Mouse (Mus musculus) bone marrow, adult 2 months (tissue): ENCODE data around the gene Palld. TPM values are rescaled to one million over a fixed set of nuclear protein-coding genes. Genes with fewer than 3 reads are reported as not detected.

ENCODE experiments used
- H3K27ac ChIP-seq: fragments of 200-500 bp; 2 replicates; pipeline ENCODE4 v1.5.1; 2012; ENCODE audit warnings: low read depth, mild to moderate bottlenecking, control low read depth, inconsistent platforms, low read length; ENCODE audit not compliant: control insufficient read depth, poor library complexity, insufficient read depth
- H3K4me1 ChIP-seq: fragments of 200-500 bp; 2 replicates; pipeline ENCODE4 v1.6.1; 2011; ENCODE audit warnings: low read length; ENCODE audit not compliant: control insufficient read depth, insufficient read depth
- H3K4me3 ChIP-seq: fragments of 200-500 bp; replicated peaks from 2 replicates; pipeline ENCODE3; 2011; ENCODE audit warnings: mild to moderate bottlenecking, low read depth, low read length, control low read depth; ENCODE audit not compliant: control insufficient read depth
- CTCF ChIP-seq: fragments of 200-500 bp; IDR thresholded peaks from 2 replicates; pipeline ENCODE4 v1.5.1; 2011; ENCODE audit warnings: low read length, control low read depth; ENCODE audit not compliant: control insufficient read depth, insufficient read depth
- POLR2A ChIP-seq: fragments of 200-500 bp; IDR thresholded peaks from 2 replicates; pipeline ENCODE4 v1.6.1; 2011; ENCODE audit warnings: low read depth, mild to moderate bottlenecking, control low read depth, low read length, borderline replicate concordance; ENCODE audit not compliant: control insufficient read depth
- WGBS: fragments of 180-500 bp; shearing (Covaris S2); methylation state at CpG from one replicate; pipeline ENCODE4 v1.1.7; 2018; 5-methylcytosine and 5-hydroxymethylcytosine counted together
- polyA plus RNA-seq: library from polyadenylated mRNA; stranded (reverse); fragments of >200 nt; gene quantifications from 2 replicates; pipeline ENCODE4 v1.2.4, GENCODE M21; 2011; ENCODE audit warnings: low replicate concordance; ENCODE audit not compliant: missing spikeins, insufficient read depth, insufficient read length

Palld gene
- polyA plus RNA-seq, 1 experiment: 33.7 TPM

DNA sequence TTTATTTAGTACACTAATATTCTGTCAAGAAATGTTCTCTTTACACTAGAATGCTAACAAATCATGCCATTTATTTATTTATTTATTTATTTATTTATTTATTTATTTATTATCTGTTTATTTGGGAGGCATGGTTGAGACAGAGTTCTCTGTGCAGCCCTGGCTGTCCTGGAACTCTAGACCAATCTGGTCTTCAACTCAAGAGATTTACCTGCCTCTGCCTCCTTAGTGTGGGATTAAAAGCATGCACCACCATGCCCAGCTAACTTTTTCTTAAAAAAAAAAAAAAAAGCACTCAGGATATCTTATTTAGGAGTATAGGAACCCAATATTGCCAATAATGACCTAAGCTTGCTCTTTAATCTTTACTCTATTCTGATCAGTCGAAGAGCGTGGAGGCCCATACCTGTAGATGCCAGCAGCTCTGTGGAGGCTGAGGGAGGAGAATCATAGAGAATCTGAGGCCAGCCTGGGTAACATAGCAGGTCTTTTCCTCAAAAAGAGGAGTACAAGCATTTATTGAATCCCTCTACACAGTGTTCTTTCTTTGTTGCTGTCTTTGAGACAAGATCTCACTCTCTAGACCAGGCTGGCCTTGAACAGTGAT is 415.5 kb downstream of the Palld start:
- H3K4me3 ChIP-seq: no peak overlapping the region
- WGBS: 90% methylated on average over 2 of the region's 2 CpGs
- no peak for TF ChIP-seq CTCF
- TF ChIP-seq POLR2A: no peak
- no peak overlapping the region for H3K27ac ChIP-seq
- peaks cover 3% of the 10 kb centered on the region; the same call in 1 of the 2 replicates for H3K4me1 ChIP-seq

DNA sequence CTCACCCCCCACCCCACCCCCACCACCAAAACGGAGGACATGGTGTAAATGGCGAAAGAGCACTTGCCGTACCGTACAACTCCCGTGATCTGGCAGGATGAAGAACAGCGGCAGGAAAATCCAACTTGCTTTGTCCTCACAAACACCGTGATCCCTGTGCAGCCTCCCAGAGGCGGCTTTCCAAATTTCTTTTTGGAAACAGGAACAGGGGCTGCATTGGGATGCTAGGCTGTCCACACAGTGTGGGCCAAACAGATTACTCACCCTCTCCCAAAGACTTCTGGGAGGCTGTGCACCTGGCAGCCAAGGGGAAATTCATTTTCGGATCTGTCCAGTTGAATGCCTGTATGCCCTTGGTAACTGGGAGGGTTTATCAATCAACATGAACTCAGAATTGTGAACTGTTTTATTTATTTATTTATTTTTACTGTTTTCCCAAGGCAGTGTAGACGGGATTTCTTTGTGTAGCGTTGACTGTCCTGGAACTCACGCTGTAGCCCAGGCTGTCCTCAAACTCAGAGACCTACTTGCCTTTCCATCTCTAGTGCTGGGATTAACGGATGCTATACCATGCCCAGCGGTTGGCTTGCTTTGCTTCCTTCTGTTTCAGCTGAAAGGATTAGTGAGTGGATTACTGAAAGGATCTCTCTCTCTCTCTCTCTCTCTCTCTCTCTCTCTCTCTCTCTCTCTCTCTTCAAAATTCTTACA is 422.1 kb downstream of the Palld start:
- WGBS: 86% methylated on average over 14 of the region's 14 CpGs
- TF ChIP-seq CTCF (no peak), POLR2A (no peak)
- Histone ChIP-seq H3K4me3 (no peak overlapping the region), H3K4me1 (no peaks in the 10 kb centered on the region), H3K27ac (no peak overlapping the region)

DNA sequence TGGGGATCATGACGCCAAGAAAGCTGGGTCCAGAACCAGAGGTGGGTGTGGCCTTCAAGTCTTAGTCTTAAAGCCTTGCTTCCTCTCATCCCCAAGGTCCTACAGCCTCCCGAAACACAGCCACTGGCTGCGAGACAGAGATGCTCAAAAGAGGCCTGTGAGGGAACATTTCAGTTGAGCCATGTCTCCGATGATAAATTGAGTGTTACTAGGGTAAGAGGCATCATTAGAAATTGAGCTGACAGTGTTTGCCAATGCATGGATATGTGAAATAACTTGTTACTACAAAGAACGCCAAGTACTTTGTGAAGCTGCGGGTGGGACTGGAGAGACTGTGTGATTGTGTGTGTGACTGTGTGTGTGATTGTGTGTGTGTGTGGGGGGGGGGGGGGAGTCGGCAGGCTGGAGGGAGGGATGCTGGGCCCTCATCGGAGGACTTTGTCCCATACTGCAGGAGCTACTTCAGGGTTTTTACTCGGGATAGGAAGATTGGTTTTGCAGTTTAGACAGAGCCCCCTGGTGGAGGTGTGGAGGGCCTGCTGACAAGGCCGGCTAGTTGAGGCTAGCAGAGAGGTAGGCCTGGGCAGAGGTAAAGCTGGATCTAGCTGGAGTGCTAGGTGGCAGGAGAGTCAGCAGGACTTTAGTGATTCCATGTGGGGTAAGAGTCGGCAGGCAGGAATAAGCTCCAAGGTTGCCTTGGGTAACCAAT is 422.8 kb downstream of the Palld start:
- H3K4me3 ChIP-seq: no peak overlapping the region
- TF ChIP-seq POLR2A: no peak
- peak; percentile 41; the same call in 1 of the 2 replicates for TF ChIP-seq CTCF
- H3K4me1 ChIP-seq: no peaks in the 10 kb centered on the region
- no peak overlapping the region for H3K27ac ChIP-seq
- 51% methylated on average over 11 of the region's 11 CpGs for WGBS

DNA sequence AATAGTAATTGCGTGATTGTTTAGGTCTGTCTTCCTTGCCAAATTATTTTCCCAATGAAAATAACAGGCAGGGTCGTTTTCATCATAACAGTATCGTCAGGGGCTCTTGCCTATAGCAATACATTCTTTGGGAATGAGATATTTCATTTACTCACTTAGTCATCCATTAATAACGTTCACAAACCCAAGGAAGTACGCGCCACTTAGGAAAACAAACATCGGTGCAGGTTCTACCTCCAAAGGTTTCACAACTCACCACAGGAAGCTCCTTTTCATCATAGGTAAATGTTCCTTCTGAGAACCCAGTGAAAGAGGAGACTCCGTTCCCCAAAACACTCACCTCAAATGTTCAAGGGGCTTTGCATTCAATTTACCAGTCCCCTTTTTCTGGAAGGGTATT is 423.7 kb downstream of the Palld start:
- 61% methylated on average over 8 of the region's 8 CpGs for WGBS
- H3K27ac ChIP-seq: no peak overlapping the region
- no peak overlapping the region for H3K4me3 ChIP-seq
- H3K4me1 ChIP-seq: no peaks in the 10 kb centered on the region
- TF ChIP-seq CTCF (no peak), POLR2A (no peak)

DNA sequence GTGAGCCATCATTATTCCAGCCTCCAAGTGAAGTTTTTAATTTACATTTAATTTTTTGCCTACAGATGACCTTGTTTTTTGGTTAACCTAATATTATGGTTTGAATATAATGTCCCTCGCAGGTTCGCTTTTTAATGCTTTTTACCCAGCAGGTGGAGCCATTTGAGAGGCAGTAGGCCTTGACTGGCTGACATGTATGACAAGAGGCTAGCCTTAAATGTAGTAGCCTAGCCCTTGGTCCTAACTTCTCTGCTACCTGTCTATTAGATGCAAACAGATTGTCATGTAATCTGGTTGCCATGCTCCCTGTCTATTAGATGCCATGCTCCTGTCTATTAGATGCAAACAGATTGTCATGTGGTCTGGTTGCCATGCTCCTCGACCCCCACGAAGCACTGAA is 424.3 kb downstream of the Palld start:
- no peak for TF ChIP-seq CTCF
- no peak for TF ChIP-seq POLR2A
- Histone ChIP-seq H3K27ac (no peak overlapping the region), H3K4me1 (no peaks in the 10 kb centered on the region), H3K4me3 (no peak overlapping the region)
- WGBS: 79% methylated on average over 4 of the region's 4 CpGs

DNA sequence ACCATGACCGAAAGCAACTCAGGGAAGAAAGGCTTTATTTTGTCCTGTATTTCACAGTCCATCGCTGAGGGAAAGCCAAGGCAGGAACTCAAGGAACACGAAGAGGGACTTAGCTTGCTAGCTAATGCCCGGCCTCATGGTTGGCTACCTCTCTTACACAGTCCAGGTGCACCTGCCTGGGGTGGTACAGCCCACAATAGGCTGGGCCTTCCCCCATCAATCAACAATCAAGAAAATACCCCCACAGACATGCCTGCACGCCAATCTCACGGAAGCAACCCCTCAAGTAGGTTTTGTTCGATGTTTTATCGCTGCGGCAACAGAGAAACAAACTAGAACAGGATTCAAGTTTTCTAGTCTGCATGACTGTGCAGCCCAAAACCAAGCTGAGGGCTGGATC is 426.3 kb downstream of the Palld start:
- no peaks in the 10 kb centered on the region for H3K4me1 ChIP-seq
- WGBS: 85% methylated on average over 9 of the region's 9 CpGs
- no peak overlapping the region for H3K27ac ChIP-seq
- no peak overlapping the region for H3K4me3 ChIP-seq
- no peak for TF ChIP-seq CTCF
- TF ChIP-seq POLR2A: no peak

DNA sequence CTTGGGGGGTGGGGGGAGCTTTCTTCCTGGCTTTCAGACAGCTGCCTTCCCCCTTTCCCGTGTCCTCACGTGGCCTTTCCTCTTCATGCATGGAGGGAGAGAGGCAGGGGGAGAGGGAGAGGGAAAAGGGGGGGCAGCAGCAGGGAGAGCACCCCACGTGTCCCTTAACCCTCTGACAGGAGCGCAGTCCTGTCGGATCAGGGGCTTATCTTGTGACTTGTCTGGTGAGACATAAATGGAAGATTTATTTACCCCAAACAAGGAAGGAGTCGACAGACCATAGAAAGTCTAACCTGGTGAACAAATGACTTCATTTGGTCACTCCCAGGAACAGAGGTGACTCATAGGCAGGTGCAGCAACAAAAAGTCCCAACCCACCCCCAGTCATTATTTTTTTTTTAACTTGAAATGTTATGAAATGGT is 427.2 kb downstream of the Palld start:
- no peaks in the 10 kb centered on the region for H3K4me1 ChIP-seq
- 66% methylated on average over 6 of the region's 6 CpGs for WGBS
- TF ChIP-seq CTCF (no peak), POLR2A (no peak)

DNA sequence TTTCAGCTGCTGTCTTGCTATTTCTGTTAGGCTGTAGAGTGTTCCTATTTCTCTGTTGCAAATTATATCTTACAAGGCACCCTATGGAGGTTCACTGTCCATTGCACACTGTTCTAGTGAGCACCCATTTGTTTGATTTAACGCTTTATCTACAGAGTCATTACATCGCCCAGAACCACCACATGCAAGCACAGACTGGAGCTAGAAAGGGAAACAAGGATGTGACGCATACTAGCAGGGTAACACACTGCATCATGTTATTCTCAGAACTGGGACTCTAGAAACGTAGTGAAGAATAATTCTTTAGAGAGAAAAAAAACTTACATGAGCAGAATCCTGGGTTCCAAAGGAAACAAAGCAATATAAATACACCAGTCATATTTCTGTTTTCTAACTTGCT is 432.3 kb downstream of the Palld start:
- H3K27ac ChIP-seq: no peak overlapping the region
- no peaks in the 10 kb centered on the region for H3K4me1 ChIP-seq
- H3K4me3 ChIP-seq: no peak overlapping the region
- 76% methylated on average over 4 of the region's 4 CpGs for WGBS
- no peak for TF ChIP-seq CTCF
- no peak for TF ChIP-seq POLR2A

More for the DNA sequence above, 427.2 kb downstream of the Palld start:
- Histone ChIP-seq H3K27ac (no peak overlapping the region), H3K4me3 (no peak overlapping the region)
